Mouse (Mus musculus) intestine, embryonic 16.5 days (tissue): ENCODE data around the gene Setd1b. TPM values are rescaled to one million over a fixed set of nuclear protein-coding genes. Genes with fewer than 3 reads are reported as not detected.
"Not testable (repeated sequence)": the region's sequence is repeated elsewhere in the genome, so short reads cannot be mapped to it uniquely, and the experiment has no call there.

Source experiments
- ATAC-seq: fragments of 200-750 bp; cut with Nextera tagmentation; 2 replicates; pipeline ENCODE4 v1.8.0; 2017; ENCODE audit warnings: moderate TSS enrichment, moderate library complexity
- H3K27ac ChIP-seq: fragments of 300-500 bp; sonication (generic); 2 replicates; pipeline ENCODE4 v1.5.1; 2014; ENCODE audit warnings: mild to moderate bottlenecking, low read length
- H3K27me3 ChIP-seq: fragments of 300-500 bp; sonication (generic); replicated peaks from 2 replicates; pipeline ENCODE4 v1.6.1; 2014; ENCODE audit warnings: low read length, control low read depth, mixed read lengths; ENCODE audit not compliant: control insufficient read depth, insufficient read depth
- H3K36me3 ChIP-seq: fragments of 300-500 bp; sonication (generic); 2 replicates; pipeline ENCODE4 v1.6.1; 2014; ENCODE audit warnings: low read length, control low read depth; ENCODE audit not compliant: control insufficient read depth, insufficient read depth
- H3K4me1 ChIP-seq: fragments of 300-500 bp; sonication (generic); 2 replicates; pipeline ENCODE4 v1.6.1; 2014; ENCODE audit warnings: low read length, control low read depth, mixed read lengths; ENCODE audit not compliant: control insufficient read depth, insufficient read depth
- H3K4me2 ChIP-seq: fragments of 300-500 bp; sonication (generic); 2 replicates; pipeline ENCODE4 v1.6.1; 2014; ENCODE audit warnings: low read depth, low read length, control low read depth
- H3K4me3 ChIP-seq: fragments of 300-500 bp; sonication (generic); 2 replicates; pipeline ENCODE4 v1.5.1; 2014; ENCODE audit warnings: mild to moderate bottlenecking, low read length
- H3K9ac ChIP-seq: fragments of 300-500 bp; sonication (generic); 2 replicates; pipeline ENCODE4 v1.6.1; 2014; ENCODE audit warnings: low read depth, low read length
- H3K9me3 ChIP-seq: fragments of 300-500 bp; sonication (generic); 2 replicates; pipeline ENCODE4 v1.6.1; 2016; ENCODE audit warnings: low read length, control low read depth; ENCODE audit not compliant: control insufficient read depth
- WGBS: fragments of 180-500 bp; shearing (Covaris S2); extraction: QIAGEN DNeasy Blood & Tissue Kit; methylation state at CpG from one replicate; pipeline ENCODE4 v1.1.7; 2014; 5-methylcytosine and 5-hydroxymethylcytosine counted together
- polyA plus RNA-seq: library from polyadenylated mRNA; unstranded; fragments of >200 nt; fragmentation: Nextera tagmentation; extraction: Ambion mirVana; gene quantifications from 2 replicates; pipeline ENCODE4 v1.2.1, GENCODE M21; 2015

Gene Setd1b
- polyA plus RNA-seq, 1 experiment from 2014 or later: 6.9 TPM

- whole genome bisulfite sequencing: 92% methylated on average over 5 of the region's 7 CpGs
- H3K36me3 ChIP-seq, ATAC-seq, H3K4me3 ChIP-seq, H3K9ac ChIP-seq, H3K9me3 ChIP-seq, H3K27ac ChIP-seq, H3K4me1 ChIP-seq, H3K27me3 ChIP-seq, H3K4me2 ChIP-seq: not testable (repeated sequence)
These were observed 59.0 kb downstream of the Setd1b start for GRCm38 (mm10) chr5:123200816-123201522.

- WGBS: 60% methylated on average over 7 of the region's 7 CpGs
- no peaks in the 10 kb centered on the region for H3K27me3 ChIP-seq
- no peak overlapping the region for H3K4me3 ChIP-seq
- no peak overlapping the region for H3K9ac ChIP-seq
- H3K4me1 ChIP-seq: no peaks in the 10 kb centered on the region
- no peak overlapping the region for H3K4me2 ChIP-seq
- H3K27ac ChIP-seq: no peak overlapping the region
- H3K9me3 ChIP-seq: no peaks in the 10 kb centered on the region
- no peaks in the 10 kb centered on the region for H3K36me3 ChIP-seq
- ATAC-seq: no peak
These were observed 59.5 kb downstream of the Setd1b start for GRCm38 (mm10) chr5:123201523-123201892.

GRCm38 (mm10) chr5:123201987-123202386, 60.0 kb downstream of the Setd1b start:
- no peak for ATAC-seq
- no peaks in the 10 kb centered on the region for H3K4me1 ChIP-seq

GRCm38 (mm10) chr5:123202771-123203170, 60.8 kb downstream of the Setd1b start:
- ATAC-seq, H3K9ac ChIP-seq, H3K4me3 ChIP-seq, H3K27me3 ChIP-seq, H3K4me2 ChIP-seq, H3K36me3 ChIP-seq, H3K27ac ChIP-seq, H3K4me1 ChIP-seq, H3K9me3 ChIP-seq: not testable (repeated sequence)
- 56% methylated on average over 3 of the region's 4 CpGs for WGBS

More at GRCm38 (mm10) chr5:123201987-123202386, 60.0 kb downstream of the Setd1b start:
- no peak overlapping the region for H3K4me2 ChIP-seq
- no peaks in the 10 kb centered on the region for H3K9me3 ChIP-seq
- H3K4me3 ChIP-seq: no peak overlapping the region
- no peaks in the 10 kb centered on the region for H3K27me3 ChIP-seq
- WGBS: 80% methylated on average over 5 of the region's 5 CpGs
- no peak overlapping the region for H3K9ac ChIP-seq
- H3K36me3 ChIP-seq: no peaks in the 10 kb centered on the region
- H3K27ac ChIP-seq: no peak overlapping the region

DNA sequence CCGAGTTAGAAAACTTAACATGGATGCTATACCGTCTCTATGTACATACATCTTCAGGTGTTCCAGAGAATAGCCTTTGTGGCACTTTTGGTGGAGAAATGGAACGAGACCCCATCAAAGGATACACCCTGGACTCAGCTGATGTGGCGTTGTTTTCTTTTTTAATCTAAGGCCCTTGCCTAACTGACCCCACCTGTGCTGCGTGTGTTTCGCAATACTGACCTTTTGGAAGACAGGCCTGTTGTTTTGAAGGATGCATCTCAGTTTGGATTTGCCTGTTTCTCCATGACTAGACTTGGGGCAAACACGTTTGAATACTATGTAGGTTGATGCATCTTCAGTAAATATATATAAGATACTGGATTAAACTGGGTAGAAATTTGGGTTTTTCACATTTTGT, 61.6 kb downstream of the Setd1b start:
- H3K4me2 ChIP-seq, H3K27me3 ChIP-seq, H3K9ac ChIP-seq, H3K4me3 ChIP-seq, H3K9me3 ChIP-seq, ATAC-seq, H3K4me1 ChIP-seq, H3K36me3 ChIP-seq, H3K27ac ChIP-seq: not testable (repeated sequence)
- WGBS: 83% methylated on average over 7 of the region's 7 CpGs

Other genes with a start within 250 kb of the Setd1b start
- 21.6 and 22.4 TPM in 2 replicates for gene Kdm2b, start 152.4 kb upstream of the Setd1b start, polyA plus RNA-seq
- gene Orai1, start 127.1 kb upstream of the Setd1b start, polyA plus RNA-seq: 20.1 and 21.9 TPM in 2 replicates
- 0.57 TPM in 1 of 2 replicates, not detected in the other for gene Morn3, start 95.2 kb upstream of the Setd1b start, polyA plus RNA-seq
- 10.4 and 10.9 TPM in 2 replicates for gene Tmem120b, start 73.8 kb upstream of the Setd1b start, polyA plus RNA-seq
- 2.5 and 2.8 TPM in 2 replicates for gene Rhof, start 9.5 kb upstream of the Setd1b start, polyA plus RNA-seq
- 64.3 and 66.3 TPM in 2 replicates for gene Psmd9, start 27.2 kb downstream of the Setd1b start, polyA plus RNA-seq
- gene Hpd, start 40.5 kb downstream of the Setd1b start, polyA plus RNA-seq: 9.0 and 9.9 TPM in 2 replicates
- gene Wdr66, start 109.9 kb downstream of the Setd1b start, polyA plus RNA-seq: 0.40 and 0.50 TPM in 2 replicates
- 12.8 and 13.0 TPM in 2 replicates for gene Bcl7a, start 201.6 kb downstream of the Setd1b start, polyA plus RNA-seq